ENCODE assay signal across 9 mouse cellular contexts in genomic region chr7:81060908-81061307, GRCm38 (mm10). TPM values are rescaled to one million over a fixed set of nuclear protein-coding genes. Genes with fewer than 3 reads are reported as not detected.
A peak's percentile ranks its signal among the peaks of the same experiment; 100 is the strongest.
DNase-seq lines count a peak whose midpoint lies in the region; ATAC-seq and TF ChIP-seq lines count a peak whose summit lies in the region.
"Had no signal": no experiment of that assay in that cellular context is flagged by ENCODE, and none has a peak within 500 bp of the region (broad histone marks: within the 10 kb centered on the region; RNA-seq: fewer than 3 reads in every experiment).

No protein-coding gene starts in this region.

- 81% methylated on average over 2 of the region's 2 CpGs for WGBS in intestine, postnatal 0 days
- WGBS in intestine, embryonic 15.5 days, result 79% methylated on average over 2 of the region's 2 CpGs

- H3K9ac ChIP-seq in intestine, postnatal 0 days (ENCODE audit: low read depth, low read length), result no peak overlapping the region
- no peak overlapping the region for H3K9ac ChIP-seq in intestine, embryonic 15.5 days
- H3K9ac ChIP-seq: midbrain, embryonic 12.5 days had no signal

- no peak overlapping the region for H3K4me2 ChIP-seq in intestine, postnatal 0 days (replicated peaks; ENCODE audit: low read depth)
- H3K4me2 ChIP-seq in intestine, embryonic 15.5 days (replicated peaks), result no peak overlapping the region
- H3K4me2 ChIP-seq: midbrain, embryonic 12.5 days had no signal

- H3K36me3 ChIP-seq in intestine, postnatal 0 days (ENCODE audit: control insufficient read depth, insufficient read depth), result no peaks in the 10 kb centered on the region
- H3K36me3 ChIP-seq in intestine, embryonic 15.5 days, result no peaks in the 10 kb centered on the region
- peaks cover 30% of the 10 kb centered on the region for H3K36me3 ChIP-seq in G1E (replicated peaks)
- H3K36me3 ChIP-seq: midbrain, embryonic 12.5 days had no signal

- no peak overlapping the region for H3K4me3 ChIP-seq in intestine, postnatal 0 days (ENCODE audit: low read depth, low read length)
- no peak overlapping the region for H3K4me3 ChIP-seq in intestine, embryonic 15.5 days (replicated peaks)
- no peak overlapping the region for H3K4me3 ChIP-seq in G1E (ENCODE audit: low read depth, low read length)
- H3K4me3 ChIP-seq: midbrain, embryonic 12.5 days had no signal

- peaks cover 9% of the 10 kb centered on the region; the same call in 1 of the 2 replicates for H3K4me1 ChIP-seq in intestine, postnatal 0 days (replicated peaks; ENCODE audit: control insufficient read depth, insufficient read depth, low read length)
- H3K4me1 ChIP-seq in intestine, embryonic 15.5 days (replicated peaks), result peaks cover 19% of the 10 kb centered on the region
- H3K4me1 ChIP-seq in G1E (ENCODE audit: insufficient read depth, low read depth, low read length), result peaks cover 54% of the 10 kb centered on the region
- H3K4me1 ChIP-seq: midbrain, embryonic 12.5 days had no signal

- ATAC-seq in intestine, postnatal 0 days, result peak; percentile 39
- no peak for ATAC-seq in intestine, embryonic 15.5 days
- no peak for ATAC-seq in G1E (ENCODE audit: extremely low read depth, insufficient number of reproducible peaks, low FRiP score, poor library complexity, severe bottlenecking)
- ATAC-seq in erythroblast, adult 5-6 weeks (replicated peaks; ENCODE audit: low FRiP score, poor library complexity, severe bottlenecking), result peak; percentile 61; the same call in 1 of the 2 replicates

- no peaks in the 10 kb centered on the region for H3K27me3 ChIP-seq in intestine, postnatal 0 days (replicated peaks; ENCODE audit: control insufficient read depth, insufficient read depth, low read length)
- H3K27me3 ChIP-seq in intestine, embryonic 15.5 days (replicated peaks), result no peaks in the 10 kb centered on the region
- H3K27me3 ChIP-seq in G1E (ENCODE audit: insufficient read depth, low read length), result no peaks in the 10 kb centered on the region
- H3K27me3 ChIP-seq: midbrain, embryonic 12.5 days had no signal

- TF ChIP-seq CTCF in intestine, postnatal 0 days (IDR thresholded peaks at IDR 0.05; ENCODE audit: low read depth), result peak; percentile 84
- peak; percentile 70 for TF ChIP-seq CTCF in G1E (IDR thresholded peaks at IDR 0.05; ENCODE audit: low read depth, low read length)

- H3K27ac ChIP-seq in intestine, postnatal 0 days (ENCODE audit: low read depth, low read length), result no peak overlapping the region
- H3K27ac ChIP-seq in intestine, embryonic 15.5 days, result no peak overlapping the region
- H3K27ac ChIP-seq: midbrain, embryonic 12.5 days had no signal

- DNase-seq in G1E (ENCODE audit: low spot score), result peak; percentile 39
- DNase-seq in retina, embryonic 14.5 days (ENCODE audit: low spot score), result peak; percentile 46
- no peak for DNase-seq in cerebellum, adult 11-12 months
- no peak for DNase-seq in layer of hippocampus, postnatal 25 days (ENCODE audit: extremely low spot score in 1 of 2, low spot score in 1 of 2)
- DNase-seq in left cerebral cortex, adult 11 months (ENCODE audit: low spot score), result no peak

- H3K9me3 ChIP-seq in intestine, postnatal 0 days (ENCODE audit: control insufficient read depth), result no peaks in the 10 kb centered on the region
- no peaks in the 10 kb centered on the region for H3K9me3 ChIP-seq in intestine, embryonic 15.5 days
- no peaks in the 10 kb centered on the region for H3K9me3 ChIP-seq in G1E (replicated peaks)

RNA-seq across cellular contexts. Expression of gene Alpk3, which starts 3.5 kb away (rescaled TPM):
- polyA plus RNA-seq in intestine, postnatal 0 days (2015; fragmentation: Nextera tagmentation; extraction: Ambion mirVana), result 0.86 and 1.0 TPM in 2 replicates
- polyA plus RNA-seq in intestine, embryonic 15.5 days (2015; fragmentation: Nextera tagmentation; extraction: Ambion mirVana), result 4.0 and 5.2 TPM in 2 replicates
- 13.8 and 16.6 TPM in 2 replicates for total RNA-seq in G1E (2014; fragmentation: Nextera tagmentation)
- 3.1 and 3.9 TPM in 2 replicates for total RNA-seq in G1E (2017)
- polyA plus RNA-seq in G1E (2012), result 5.7 and 7.7 TPM in 2 replicates
- not detected in 2 replicates for total RNA-seq in erythroblast, adult 5-6 weeks (2015; ENCODE audit: low replicate concordance)
- total RNA-seq in erythroblast, adult 5-6 weeks (2017; ENCODE audit: low replicate concordance), result 0.14 TPM in 1 of 2 replicates, not detected in the other
- 1 to 10 TPM in 1 of 2 experiments, under 1 TPM in 1; 0.68 to 1.1 TPM for total RNA-seq in layer of hippocampus, postnatal 25 days (2021)

RNA-seq across cellular contexts. Expression of gene Slc28a1, which starts 53.7 kb away (rescaled TPM):
- polyA plus RNA-seq in intestine, postnatal 0 days (2015; fragmentation: Nextera tagmentation; extraction: Ambion mirVana), result 0.59 and 1.0 TPM in 2 replicates
- 5.1 and 6.9 TPM in 2 replicates for polyA plus RNA-seq in intestine, embryonic 15.5 days (2015; fragmentation: Nextera tagmentation; extraction: Ambion mirVana)
- total RNA-seq in G1E (2014; fragmentation: Nextera tagmentation) (not detected in 2 replicates), G1E (2017) (not detected in 2 replicates)
- polyA plus RNA-seq in G1E (2012), result not detected in 2 replicates
- 0.84 TPM in 1 of 2 replicates, not detected in the other for total RNA-seq in erythroblast, adult 5-6 weeks (2015; ENCODE audit: low replicate concordance)
- 0.26 TPM in 1 of 2 replicates, not detected in the other for total RNA-seq in erythroblast, adult 5-6 weeks (2017; ENCODE audit: low replicate concordance)
- not detected for total RNA-seq in layer of hippocampus, postnatal 25 days (2021)
- polyA plus RNA-seq: midbrain, embryonic 12.5 days had no signal

Comparison
In these comparisons a context has a peak if more than half of its experiments do, and no peak if none do; other contexts are left out.
1. ATAC-seq: peak in intestine, postnatal 0 days (single experiment) and erythroblast, adult 5-6 weeks (single experiment); none in intestine, embryonic 15.5 days (single experiment) and G1E (single experiment).
2. DNase-seq: peak in G1E (single experiment) and retina, embryonic 14.5 days (single experiment); none in cerebellum, adult 11-12 months (single experiment), layer of hippocampus, postnatal 25 days (0 of 2) and left cerebral cortex, adult 11 months (single experiment).